Mouse (Mus musculus) heart, embryonic 12.5 days (tissue): ENCODE results near the gene 1700024P04Rik. TPM values are rescaled to one million over a fixed set of nuclear protein-coding genes. Genes with fewer than 3 reads are reported as not detected.
A peak's percentile ranks its signal among the peaks of the same experiment; 100 is the strongest.
"Not testable (repeated sequence)": the region's sequence is repeated elsewhere in the genome, so short reads cannot be mapped to it uniquely, and the experiment has no call there.

Experiments used
- ATAC-seq: fragments of 200-750 bp; cut with Nextera tagmentation; 2 replicates; pipeline ENCODE4 v1.8.0; 2017; ENCODE audit warnings: moderate TSS enrichment, moderate library complexity; ENCODE audit not compliant: insufficient number of reproducible peaks, low FRiP score
- H3K27ac ChIP-seq: fragments of 300-500 bp; sonication (generic); 2 replicates; pipeline ENCODE4 v1.5.1; 2016; ENCODE audit warnings: mild to moderate bottlenecking, moderate library complexity; ENCODE audit not compliant: poor library complexity, severe bottlenecking
- H3K27me3 ChIP-seq: fragments of 300-500 bp; sonication (generic); replicated peaks from 2 replicates; pipeline ENCODE4 v1.6.1; 2016; ENCODE audit warnings: mild to moderate bottlenecking, moderate library complexity
- H3K36me3 ChIP-seq: fragments of 300-500 bp; sonication (generic); 2 replicates; pipeline ENCODE4 v1.6.1; 2016; ENCODE audit warnings: mild to moderate bottlenecking, moderate library complexity
- H3K4me1 ChIP-seq: fragments of 300-500 bp; sonication (generic); replicated peaks from 2 replicates; pipeline ENCODE4 v1.6.1; 2016; ENCODE audit warnings: mild to moderate bottlenecking
- H3K4me2 ChIP-seq: fragments of 300-500 bp; sonication (generic); 2 replicates; pipeline ENCODE4 v1.6.1; 2016; ENCODE audit warnings: mild to moderate bottlenecking, moderate library complexity
- H3K4me3 ChIP-seq: fragments of 300-500 bp; sonication (generic); 2 replicates; pipeline ENCODE4 v1.5.1; 2016; ENCODE audit warnings: mild to moderate bottlenecking
- H3K9ac ChIP-seq: fragments of 300-500 bp; sonication (generic); 2 replicates; pipeline ENCODE4 v1.6.1; 2016; ENCODE audit warnings: mild to moderate bottlenecking, moderate library complexity
- H3K9me3 ChIP-seq: fragments of 300-500 bp; sonication (generic); replicated peaks from 2 replicates; pipeline ENCODE4 v1.6.1; 2016; ENCODE audit warnings: mild to moderate bottlenecking, moderate library complexity
- WGBS: fragments of 180-500 bp; shearing (Covaris S2); methylation state at CpG from one replicate; pipeline ENCODE4 v1.1.7; 2016; 5-methylcytosine and 5-hydroxymethylcytosine counted together
- polyA plus RNA-seq: library from polyadenylated mRNA; unstranded; fragments of >200 nt; fragmentation: Nextera tagmentation; extraction: Ambion mirVana; gene quantifications from 2 replicates; pipeline ENCODE4 v1.2.1, GENCODE M21; 2016

The 1700024P04Rik gene
- polyA plus RNA-seq, 1 experiment from 2014 or later: not detected

- H3K4me3 ChIP-seq: no peak overlapping the region
- peaks cover 18% of the 10 kb centered on the region; the same call in 1 of the 2 replicates for H3K9me3 ChIP-seq
- H3K4me2 ChIP-seq: no peak overlapping the region
- WGBS: 73% methylated on average over 5 of the region's 5 CpGs
- no peak overlapping the region for H3K27ac ChIP-seq
- H3K36me3 ChIP-seq: no peaks in the 10 kb centered on the region
- no peaks in the 10 kb centered on the region; the same call in 1 of the 2 replicates for H3K27me3 ChIP-seq
- H3K4me1 ChIP-seq: peaks cover 8% of the 10 kb centered on the region; the same call in 1 of the 2 replicates
- ATAC-seq: no peak
- H3K9ac ChIP-seq: no peak overlapping the region
These were observed 23.6 kb upstream of the 1700024P04Rik start for GRCm38 (mm10) chr13:99008013-99008412.

- Histone ChIP-seq H3K27ac (no peak overlapping the region), H3K4me2 (no peak overlapping the region), H3K4me3 (no peak overlapping the region), H3K9ac (no peak overlapping the region), H3K4me1 (peaks cover 8% of the 10 kb centered on the region; the same call in 1 of the 2 replicates), H3K9me3 (peaks cover 23% of the 10 kb centered on the region; the same call in 1 of the 2 replicates), H3K36me3 (no peaks in the 10 kb centered on the region), H3K27me3 (no peaks in the 10 kb centered on the region; the same call in 1 of the 2 replicates)
- no peak for ATAC-seq
- WGBS: 80% methylated on average over 17 of the region's 17 CpGs
These were observed 22.2 kb upstream of the 1700024P04Rik start for GRCm38 (mm10) chr13:99006389-99007099.

GRCm38 (mm10) chr13:99001652-99002051 is 17.3 kb upstream of the 1700024P04Rik start:
- peaks cover 33% of the 10 kb centered on the region for H3K9me3 ChIP-seq
- H3K4me1 ChIP-seq, H3K4me3 ChIP-seq, H3K27ac ChIP-seq, H3K27me3 ChIP-seq, H3K36me3 ChIP-seq, H3K9ac ChIP-seq, H3K4me2 ChIP-seq, ATAC-seq: not testable (repeated sequence)
- WGBS: 87% methylated on average over 2 of the region's 2 CpGs

- Histone ChIP-seq H3K27ac (no peak overlapping the region), H3K9me3 (peaks cover 14% of the 10 kb centered on the region), H3K4me1 (0 out of 2 replicates have a peak, but pooled peaks cover 4% of the 10 kb centered on the region), H3K27me3 (no peaks in the 10 kb centered on the region), H3K9ac (no peak overlapping the region), H3K36me3 (no peaks in the 10 kb centered on the region), H3K4me2 (no peak overlapping the region), H3K4me3 (no peak overlapping the region)
- ATAC-seq: no peak
- 56% methylated on average over 5 of the region's 5 CpGs for WGBS
These were observed 12.7 kb upstream of the 1700024P04Rik start for GRCm38 (mm10) chr13:98997025-98997424.

- no peak overlapping the region for H3K4me3 ChIP-seq
- no peak overlapping the region for H3K27ac ChIP-seq
- no peak overlapping the region for H3K4me2 ChIP-seq
- no peak overlapping the region for H3K9ac ChIP-seq
- H3K27me3 ChIP-seq: no peaks in the 10 kb centered on the region
- 0 out of 2 replicates have a peak, but pooled peaks cover 8% of the 10 kb centered on the region for H3K9me3 ChIP-seq
- no peak for ATAC-seq
- H3K4me1 ChIP-seq: no peaks in the 10 kb centered on the region
- H3K36me3 ChIP-seq: no peaks in the 10 kb centered on the region
- WGBS: 86% methylated on average over 4 of the region's 4 CpGs
These were observed 7.1 kb downstream of the 1700024P04Rik start for GRCm38 (mm10) chr13:98977070-98977785.

GRCm38 (mm10) chr13:98976022-98976421 is 8.3 kb downstream of the 1700024P04Rik start:
- H3K36me3 ChIP-seq, H3K4me1 ChIP-seq: not testable (repeated sequence)
- WGBS: 72% methylated on average over 3 of the region's 3 CpGs

GRCm38 (mm10) chr13:98972090-98972489 is 12.3 kb downstream of the 1700024P04Rik start:
- no peak overlapping the region for H3K4me3 ChIP-seq
- no peak for ATAC-seq
- no peaks in the 10 kb centered on the region for H3K36me3 ChIP-seq
- H3K9me3 ChIP-seq: 0 out of 2 replicates have a peak, but pooled peaks cover 4% of the 10 kb centered on the region
- H3K9ac ChIP-seq: no peak overlapping the region
- H3K4me2 ChIP-seq: no peak overlapping the region
- H3K27ac ChIP-seq: no peak overlapping the region
- H3K27me3 ChIP-seq: no peaks in the 10 kb centered on the region
- 69% methylated on average over 3 of the region's 3 CpGs for WGBS
- peaks cover 12% of the 10 kb centered on the region; the same call in 1 of the 2 replicates for H3K4me1 ChIP-seq

More at GRCm38 (mm10) chr13:98976022-98976421, 8.3 kb downstream of the 1700024P04Rik start:
- H3K4me2 ChIP-seq, H3K9ac ChIP-seq, H3K27ac ChIP-seq, H3K27me3 ChIP-seq, H3K9me3 ChIP-seq, H3K4me3 ChIP-seq, ATAC-seq: not testable (repeated sequence)

GRCm38 (mm10) chr13:98971641-98972040 is 12.7 kb downstream of the 1700024P04Rik start:
- WGBS: 65% methylated on average over 5 of the region's 5 CpGs
- 0 out of 2 replicates have a peak, but pooled peaks cover 4% of the 10 kb centered on the region for H3K9me3 ChIP-seq
- H3K9ac ChIP-seq: no peak overlapping the region
- no peaks in the 10 kb centered on the region for H3K27me3 ChIP-seq
- no peak overlapping the region for H3K4me3 ChIP-seq
- no peaks in the 10 kb centered on the region for H3K36me3 ChIP-seq
- H3K27ac ChIP-seq: no peak overlapping the region
- ATAC-seq: no peak
- H3K4me1 ChIP-seq: peaks cover 12% of the 10 kb centered on the region; the same call in 1 of the 2 replicates
- no peak overlapping the region for H3K4me2 ChIP-seq

GRCm38 (mm10) chr13:98968517-98968916 is 15.8 kb downstream of the 1700024P04Rik start:
- ATAC-seq: peak; percentile 53; the same call in 1 of the 2 replicates
- Histone ChIP-seq H3K4me2 (no peak overlapping the region), H3K9ac (no peak overlapping the region), H3K9me3 (no peaks in the 10 kb centered on the region), H3K4me3 (no peak overlapping the region), H3K27ac (peak overlapping the region; percentile 38), H3K27me3 (no peaks in the 10 kb centered on the region), H3K4me1 (peaks cover 12% of the 10 kb centered on the region; the same call in 1 of the 2 replicates), H3K36me3 (no peaks in the 10 kb centered on the region)
- WGBS: 56% methylated on average over 4 of the region's 4 CpGs

GRCm38 (mm10) chr13:98967942-98968341 is 16.4 kb downstream of the 1700024P04Rik start:
- Histone ChIP-seq H3K4me3 (no peak overlapping the region), H3K27ac (peak overlapping the region; percentile 38), H3K27me3 (no peaks in the 10 kb centered on the region), H3K9me3 (no peaks in the 10 kb centered on the region), H3K4me1 (peaks cover 12% of the 10 kb centered on the region; the same call in 1 of the 2 replicates), H3K4me2 (no peak overlapping the region), H3K9ac (no peak overlapping the region), H3K36me3 (no peaks in the 10 kb centered on the region)
- WGBS: 62% methylated on average over 6 of the region's 6 CpGs
- ATAC-seq: 0 out of 2 replicates have a peak, but pooled peaks have one; percentile 39

- ATAC-seq: no peak
- Histone ChIP-seq H3K9me3 (no peaks in the 10 kb centered on the region), H3K27ac (no peak overlapping the region), H3K4me1 (0 out of 2 replicates have a peak, but pooled peaks cover 12% of the 10 kb centered on the region), H3K27me3 (no peaks in the 10 kb centered on the region), H3K9ac (no peak overlapping the region), H3K4me3 (no peak overlapping the region), H3K4me2 (no peak overlapping the region), H3K36me3 (no peaks in the 10 kb centered on the region)
- WGBS: 85% methylated on average over 5 of the region's 5 CpGs
These were observed 17.8 kb downstream of the 1700024P04Rik start for GRCm38 (mm10) chr13:98966583-98966982.
